Mouse (Mus musculus) lung, postnatal 10 days (tissue): ENCODE results near the gene Isyna1.

Experiments
- DNase-seq: peaks from one replicate; pipeline ENCODE4 v3.0.0; 2021

Gene Isyna1

GRCm38 (mm10) chr8:70605871-70606779 is 12.0 kb downstream of the Isyna1 start:
- no peak for DNase-seq

- DNase-seq = no peak
Measured at GRCm38 (mm10) chr8:70606780-70607602, 12.8 kb downstream of the Isyna1 start.

GRCm38 (mm10) chr8:70607603-70607897 is 13.4 kb downstream of the Isyna1 start:
- no peak for DNase-seq

GRCm38 (mm10) chr8:70607898-70608748 is 13.9 kb downstream of the Isyna1 start:
- DNase-seq = peak; percentile 65

GRCm38 (mm10) chr8:70608749-70609367 is 14.7 kb downstream of the Isyna1 start, which contains the start of gene Ssbp4:
TSS of gene Ssbp4 (minus strand) at chr8:70608872.
- DNase-seq = no peak

GRCm38 (mm10) chr8:70609368-70609848 is 15.2 kb downstream of the Isyna1 start:
- peak; percentile 97 for DNase-seq

- DNase-seq = peak; percentile 97
Measured at GRCm38 (mm10) chr8:70609849-70610795, 15.9 kb downstream of the Isyna1 start.

- peak; percentile 93 for DNase-seq
Measured at GRCm38 (mm10) chr8:70610796-70611771, 16.9 kb downstream of the Isyna1 start.

- DNase-seq = peak; percentile 94
Measured at GRCm38 (mm10) chr8:70611849-70612248, 17.7 kb downstream of the Isyna1 start.

GRCm38 (mm10) chr8:70613763-70614162 is 19.6 kb downstream of the Isyna1 start:
- no peak for DNase-seq

- peak; percentile 54 for DNase-seq
Measured at GRCm38 (mm10) chr8:70614469-70614868, 20.3 kb downstream of the Isyna1 start.

- DNase-seq = no peak
Measured at GRCm38 (mm10) chr8:70615281-70615680, 21.1 kb downstream of the Isyna1 start.

GRCm38 (mm10) chr8:70615894-70616293 is 21.7 kb downstream of the Isyna1 start, which contains the start of gene Lrrc25:
TSS of gene Lrrc25 (plus strand) at chr8:70616155.
- no peak for DNase-seq

- no peak for DNase-seq
Measured at GRCm38 (mm10) chr8:70616645-70617044, 22.5 kb downstream of the Isyna1 start.

GRCm38 (mm10) chr8:70617985-70618384 is 23.8 kb downstream of the Isyna1 start:
- DNase-seq = no peak

- peak; percentile 74 for DNase-seq
Measured at GRCm38 (mm10) chr8:70618888-70619334, 24.7 kb downstream of the Isyna1 start.

- no peak for DNase-seq
Measured at GRCm38 (mm10) chr8:70622220-70622619, 28.0 kb downstream of the Isyna1 start.

- peak; percentile 75 for DNase-seq
Measured at GRCm38 (mm10) chr8:70625104-70625503, 30.9 kb downstream of the Isyna1 start.

- DNase-seq = no peak
Measured at GRCm38 (mm10) chr8:70627041-70627440, 32.9 kb downstream of the Isyna1 start.
